In the genomic region with DNA sequence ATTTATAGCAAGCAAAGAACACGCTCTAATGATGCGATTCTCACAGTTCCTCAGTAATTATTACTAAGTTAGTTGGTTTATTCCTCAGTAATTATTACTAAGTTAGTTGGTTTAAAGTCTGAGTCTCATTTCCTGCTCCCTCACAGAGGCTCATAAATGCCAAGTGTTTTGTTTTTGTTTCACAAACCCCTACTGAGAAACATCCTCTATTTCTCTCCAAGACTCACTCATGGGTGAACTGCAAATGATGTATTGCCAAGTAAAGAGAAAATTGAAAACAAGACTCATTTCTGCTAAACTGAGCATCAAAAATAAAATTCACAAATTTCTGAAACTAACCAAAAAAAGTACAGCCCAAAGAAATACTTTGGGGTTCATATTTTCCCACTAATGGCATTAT, we compare ENCODE assay signal across 18 mouse cellular contexts. TPM values are rescaled to one million over a fixed set of nuclear protein-coding genes. Genes with fewer than 3 reads are reported as not detected.
"Had no signal": no experiment of that assay in that cellular context is flagged by ENCODE, and none has a peak within 500 bp of the region (broad histone marks: within the 10 kb centered on the region; RNA-seq: fewer than 3 reads in every experiment).

No protein-coding gene starts in this region.

- DNase-seq: kidney, adult 9 months; kidney, postnatal 36 days; layer of hippocampus, adult 9-11 months; layer of hippocampus, postnatal 36 days; liver; liver, embryonic 13.5 days; liver, postnatal 0 days; lung, postnatal 4 days; midbrain, embryonic 14.5 days; retina, postnatal 1 day; right cerebral cortex, postnatal 14 days had no signal

- H3K9me3 ChIP-seq: limb, embryonic 12.5 days; liver, embryonic 13.5 days; midbrain, embryonic 10.5 days; neural tube, embryonic 12.5 days had no signal

- H3K36me3 ChIP-seq: liver, embryonic 13.5 days; midbrain, embryonic 10.5 days; neural tube, embryonic 12.5 days had no signal

- H3K27me3 ChIP-seq: limb, embryonic 12.5 days; liver, embryonic 13.5 days; neural tube, embryonic 12.5 days had no signal

- H3K4me2 ChIP-seq: limb, embryonic 12.5 days; liver, embryonic 13.5 days; neural tube, embryonic 12.5 days had no signal

- H3K4me3 ChIP-seq: limb, embryonic 12.5 days; liver, embryonic 13.5 days; midbrain, embryonic 10.5 days; neural tube, embryonic 12.5 days had no signal

- H3K4me1 ChIP-seq: midbrain, embryonic 10.5 days; neural tube, embryonic 12.5 days had no signal

- H3K27ac ChIP-seq: kidney, postnatal 0 days; limb, embryonic 12.5 days; liver, embryonic 13.5 days; midbrain, embryonic 10.5 days; neural tube, embryonic 12.5 days had no signal

RNA-seq across cellular contexts. Expression of a gene that starts 58.4 kb away (rescaled TPM):
- polyA plus RNA-seq: limb, embryonic 12.5 days; liver, embryonic 13.5 days; liver, postnatal 0 days; midbrain, embryonic 10.5 days; midbrain, embryonic 14.5 days; neural tube, embryonic 12.5 days; spleen, adult 2 months; stomach, embryonic 16.5 days; thymus, postnatal 0 days had no signal
